In genomic region chrX:73063512-73064414, GRCm38 (mm10) we compare ENCODE assay signal across 8 mouse cellular contexts. TPM values are rescaled to one million over a fixed set of nuclear protein-coding genes. Genes with fewer than 3 reads are reported as not detected.
DNase-seq lines count a peak whose midpoint lies in the region; ATAC-seq and TF ChIP-seq lines count a peak whose summit lies in the region.
"Had no signal": no experiment of that assay in that cellular context is flagged by ENCODE, and none has a peak within 500 bp of the region (broad histone marks: within the 10 kb centered on the region; RNA-seq: fewer than 3 reads in every experiment).

No protein-coding gene starts in this region.

- peak overlapping the region; percentile 46 for H3K4me2 ChIP-seq in lung, embryonic 14.5 days
- H3K4me2 ChIP-seq in intestine, embryonic 14.5 days (ENCODE audit: low read length) = peak overlapping the region; percentile 41
- peak overlapping the region; percentile 45 for H3K4me2 ChIP-seq in midbrain, embryonic 11.5 days
- H3K4me2 ChIP-seq: liver, embryonic 15.5 days had no signal

- H3K9ac ChIP-seq in lung, embryonic 14.5 days = no peak overlapping the region
- no peak overlapping the region for H3K9ac ChIP-seq in intestine, embryonic 14.5 days (ENCODE audit: low read length)
- peak overlapping the region; percentile 46 for H3K9ac ChIP-seq in midbrain, embryonic 11.5 days (ENCODE audit: low read length)
- H3K9ac ChIP-seq: liver, embryonic 15.5 days had no signal

- DNase-seq in lung, embryonic 14.5 days = peak; percentile 24
- no peak for DNase-seq in lung, adult 18-20 months
- peak; percentile 49 for DNase-seq in embryonic facial prominence, embryonic 10.5 days (ENCODE audit: low spot score)
- DNase-seq in intestine, embryonic 14.5 days (ENCODE audit: low spot score) = no peak
- DNase-seq in midbrain, embryonic 11.5 days (ENCODE audit: low spot score, missing footprints) = peak; percentile 88

- 0 out of 2 replicates have a peak overlapping the region, but pooled peaks have one; percentile 0 for H3K4me3 ChIP-seq in lung, embryonic 14.5 days (ENCODE audit: low read depth, low read length)
- peak overlapping the region; percentile 45 for H3K4me3 ChIP-seq in embryonic facial prominence, embryonic 10.5 days
- H3K4me3 ChIP-seq in intestine, embryonic 14.5 days (ENCODE audit: low read depth, low read length) = peak overlapping the region; percentile 15; the same call in 1 of the 2 replicates
- peak overlapping the region; percentile 27 for H3K4me3 ChIP-seq in midbrain, embryonic 11.5 days (ENCODE audit: low read depth, low read length)
- H3K4me3 ChIP-seq: liver, embryonic 15.5 days had no signal

- no peaks in the 10 kb centered on the region for H3K9me3 ChIP-seq in lung, embryonic 14.5 days (ENCODE audit: low read depth, low read length)
- H3K9me3 ChIP-seq in embryonic facial prominence, embryonic 10.5 days = no peaks in the 10 kb centered on the region
- no peaks in the 10 kb centered on the region for H3K9me3 ChIP-seq in intestine, embryonic 14.5 days (ENCODE audit: control insufficient read depth, low read length)
- H3K9me3 ChIP-seq in midbrain, embryonic 11.5 days (ENCODE audit: control insufficient read depth, low read length) = no peaks in the 10 kb centered on the region
- H3K9me3 ChIP-seq: liver, embryonic 15.5 days had no signal

- no peaks in the 10 kb centered on the region for H3K27me3 ChIP-seq in lung, embryonic 14.5 days (ENCODE audit: insufficient read depth, low read length)
- H3K27me3 ChIP-seq in embryonic facial prominence, embryonic 10.5 days (replicated peaks; ENCODE audit: low read depth, poor library complexity, severe bottlenecking) = peaks cover 42% of the 10 kb centered on the region
- 0 out of 2 replicates have a peak, but pooled peaks cover 2% of the 10 kb centered on the region for H3K27me3 ChIP-seq in intestine, embryonic 14.5 days (replicated peaks; ENCODE audit: control insufficient read depth, insufficient read depth, low read length)
- H3K27me3 ChIP-seq in midbrain, embryonic 11.5 days (ENCODE audit: control insufficient read depth, insufficient read depth, low read length) = no peaks in the 10 kb centered on the region

- WGBS in lung, embryonic 14.5 days = 28% methylated on average over 24 of the region's 24 CpGs
- 29% methylated on average over 24 of the region's 24 CpGs for WGBS in embryonic facial prominence, embryonic 10.5 days
- WGBS in intestine, embryonic 14.5 days = 29% methylated on average over 24 of the region's 24 CpGs
- 27% methylated on average over 24 of the region's 24 CpGs for WGBS in midbrain, embryonic 11.5 days

- H3K4me1 ChIP-seq in lung, embryonic 14.5 days (ENCODE audit: insufficient read depth) = no peaks in the 10 kb centered on the region
- peaks cover 8% of the 10 kb centered on the region for H3K4me1 ChIP-seq in embryonic facial prominence, embryonic 10.5 days
- no peaks in the 10 kb centered on the region for H3K4me1 ChIP-seq in intestine, embryonic 14.5 days (replicated peaks; ENCODE audit: control insufficient read depth, insufficient read depth, low read length)
- no peaks in the 10 kb centered on the region for H3K4me1 ChIP-seq in midbrain, embryonic 11.5 days (ENCODE audit: control insufficient read depth, insufficient read depth, low read length)
- H3K4me1 ChIP-seq: liver, embryonic 15.5 days had no signal

- H3K36me3 ChIP-seq in lung, embryonic 14.5 days (ENCODE audit: insufficient read depth) = no peaks in the 10 kb centered on the region
- no peaks in the 10 kb centered on the region for H3K36me3 ChIP-seq in embryonic facial prominence, embryonic 10.5 days (replicated peaks)
- no peaks in the 10 kb centered on the region for H3K36me3 ChIP-seq in intestine, embryonic 14.5 days (ENCODE audit: control insufficient read depth, insufficient read depth, low read length)
- H3K36me3 ChIP-seq in midbrain, embryonic 11.5 days (ENCODE audit: control insufficient read depth, insufficient read depth, low read length) = no peaks in the 10 kb centered on the region
- H3K36me3 ChIP-seq: liver, embryonic 15.5 days had no signal

- no peak overlapping the region for H3K27ac ChIP-seq in lung, embryonic 14.5 days (ENCODE audit: low read depth)
- peak overlapping the region; percentile 24; the same call in 1 of the 2 replicates for H3K27ac ChIP-seq in embryonic facial prominence, embryonic 10.5 days (replicated peaks)
- H3K27ac ChIP-seq in intestine, embryonic 14.5 days (ENCODE audit: low read depth) = no peak overlapping the region
- H3K27ac ChIP-seq in midbrain, embryonic 11.5 days (ENCODE audit: low read depth, low read length) = no peak overlapping the region
- H3K27ac ChIP-seq: liver, embryonic 15.5 days had no signal

- no peak for TF ChIP-seq CTCF in lung, embryonic 14.5 days (IDR thresholded peaks at IDR 0.05; ENCODE audit: low read depth)

- peak; percentile 62; the same call in 1 of the 2 replicates for ATAC-seq in lung, embryonic 14.5 days (ENCODE audit: insufficient read depth)
- ATAC-seq in intestine, embryonic 14.5 days (replicated peaks; ENCODE audit: low FRiP score, low TSS enrichment, low read depth) = no peak
- ATAC-seq in midbrain, embryonic 11.5 days (ENCODE audit: low FRiP score) = peak; percentile 88
- ATAC-seq in megakaryocyte, adult 5-6 weeks (ENCODE audit: poor library complexity, severe bottlenecking) = no peak
- no peak for ATAC-seq in megakaryocyte progenitor cell, adult 5-6 weeks (replicated peaks; ENCODE audit: poor library complexity)

RNA-seq across cellular contexts. Expression of gene Pnma3, which starts 0.8 kb away (rescaled TPM):
- 0.08 and 0.13 TPM in 2 replicates for polyA plus RNA-seq in lung, embryonic 14.5 days (2014; fragmentation: Nextera tagmentation; extraction: Ambion mirVana)
- polyA plus RNA-seq in embryonic facial prominence, embryonic 10.5 days (2016; fragmentation: Nextera tagmentation; extraction: Ambion mirVana) = 0.14 and 0.37 TPM in 2 replicates
- polyA plus RNA-seq in intestine, embryonic 14.5 days (2014; fragmentation: Nextera tagmentation; extraction: Ambion mirVana) = 0.19 and 0.20 TPM in 2 replicates
- 0.57 and 0.59 TPM in 2 replicates for polyA plus RNA-seq in midbrain, embryonic 11.5 days (2014; fragmentation: Nextera tagmentation; extraction: Ambion mirVana)
- not detected in 2 replicates for total RNA-seq in megakaryocyte, adult 5-6 weeks (2015)
- not detected in 2 replicates for total RNA-seq in megakaryocyte, adult 5-6 weeks (2017)
- total RNA-seq in megakaryocyte progenitor cell, adult 5-6 weeks (2015) = not detected in 2 replicates
- not detected in 2 replicates for total RNA-seq in megakaryocyte progenitor cell, adult 5-6 weeks (2017)
- polyA plus RNA-seq: liver, embryonic 15.5 days had no signal

RNA-seq across cellular contexts. Expression of gene Xlr4a, which starts 18.5 kb away (rescaled TPM):
- polyA plus RNA-seq in lung, embryonic 14.5 days (2014; fragmentation: Nextera tagmentation; extraction: Ambion mirVana) = 0.35 and 2.0 TPM in 2 replicates
- polyA plus RNA-seq in embryonic facial prominence, embryonic 10.5 days (2016; fragmentation: Nextera tagmentation; extraction: Ambion mirVana) = 0.64 and 0.65 TPM in 2 replicates
- 0.70 and 1.1 TPM in 2 replicates for polyA plus RNA-seq in intestine, embryonic 14.5 days (2014; fragmentation: Nextera tagmentation; extraction: Ambion mirVana)
- 0.42 and 0.58 TPM in 2 replicates for polyA plus RNA-seq in midbrain, embryonic 11.5 days (2014; fragmentation: Nextera tagmentation; extraction: Ambion mirVana)
- total RNA-seq in megakaryocyte, adult 5-6 weeks (2015) = 6.4 and 9.1 TPM in 2 replicates
- total RNA-seq in megakaryocyte, adult 5-6 weeks (2017) = 0.45 and 7.4 TPM in 2 replicates
- total RNA-seq in megakaryocyte progenitor cell, adult 5-6 weeks (2015) = 15.1 and 18.9 TPM in 2 replicates
- total RNA-seq in megakaryocyte progenitor cell, adult 5-6 weeks (2017) = 11.6 and 18.2 TPM in 2 replicates

RNA-seq across cellular contexts. Expression of gene Pnma5, which starts 26.9 kb away (rescaled TPM):
- polyA plus RNA-seq in lung, embryonic 14.5 days (2014; fragmentation: Nextera tagmentation; extraction: Ambion mirVana) = 0.11 TPM in 1 of 2 replicates, not detected in the other
- 0.09 TPM in 1 of 2 replicates, not detected in the other for polyA plus RNA-seq in embryonic facial prominence, embryonic 10.5 days (2016; fragmentation: Nextera tagmentation; extraction: Ambion mirVana)
- polyA plus RNA-seq in intestine, embryonic 14.5 days (2014; fragmentation: Nextera tagmentation; extraction: Ambion mirVana) = 0.09 and 0.26 TPM in 2 replicates
- not detected in 2 replicates for polyA plus RNA-seq in midbrain, embryonic 11.5 days (2014; fragmentation: Nextera tagmentation; extraction: Ambion mirVana)
- total RNA-seq in megakaryocyte, adult 5-6 weeks (2015) = not detected in 2 replicates
- total RNA-seq in megakaryocyte, adult 5-6 weeks (2017) = not detected in 2 replicates
- not detected in 2 replicates for total RNA-seq in megakaryocyte progenitor cell, adult 5-6 weeks (2015)
- not detected in 2 replicates for total RNA-seq in megakaryocyte progenitor cell, adult 5-6 weeks (2017)

RNA-seq across cellular contexts. Expression of gene Xlr3a, which starts 33.1 kb away (rescaled TPM):
- 3.6 and 5.6 TPM in 2 replicates for polyA plus RNA-seq in lung, embryonic 14.5 days (2014; fragmentation: Nextera tagmentation; extraction: Ambion mirVana)
- polyA plus RNA-seq in embryonic facial prominence, embryonic 10.5 days (2016; fragmentation: Nextera tagmentation; extraction: Ambion mirVana) = 2.5 and 3.5 TPM in 2 replicates
- polyA plus RNA-seq in intestine, embryonic 14.5 days (2014; fragmentation: Nextera tagmentation; extraction: Ambion mirVana) = 1.4 and 7.2 TPM in 2 replicates
- polyA plus RNA-seq in midbrain, embryonic 11.5 days (2014; fragmentation: Nextera tagmentation; extraction: Ambion mirVana) = 3.8 and 4.7 TPM in 2 replicates
- total RNA-seq in megakaryocyte, adult 5-6 weeks (2015) = not detected in 2 replicates
- total RNA-seq in megakaryocyte, adult 5-6 weeks (2017) = 0.22 and 0.37 TPM in 2 replicates
- 0.93 and 3.3 TPM in 2 replicates for total RNA-seq in megakaryocyte progenitor cell, adult 5-6 weeks (2015)
- 0.50 and 1.6 TPM in 2 replicates for total RNA-seq in megakaryocyte progenitor cell, adult 5-6 weeks (2017)

RNA-seq across cellular contexts. Expression of gene Gm14685, which starts 53.1 kb away (rescaled TPM):
- polyA plus RNA-seq in lung, embryonic 14.5 days (2014; fragmentation: Nextera tagmentation; extraction: Ambion mirVana) = 0.09 and 0.11 TPM in 2 replicates
- 0.09 and 0.16 TPM in 2 replicates for polyA plus RNA-seq in embryonic facial prominence, embryonic 10.5 days (2016; fragmentation: Nextera tagmentation; extraction: Ambion mirVana)
- 0.23 TPM in 1 of 2 replicates, not detected in the other for polyA plus RNA-seq in intestine, embryonic 14.5 days (2014; fragmentation: Nextera tagmentation; extraction: Ambion mirVana)
- polyA plus RNA-seq in midbrain, embryonic 11.5 days (2014; fragmentation: Nextera tagmentation; extraction: Ambion mirVana) = 0.23 TPM in 1 of 2 replicates, not detected in the other
- not detected in 2 replicates for total RNA-seq in megakaryocyte, adult 5-6 weeks (2015)
- total RNA-seq in megakaryocyte, adult 5-6 weeks (2017) = not detected in 2 replicates
- total RNA-seq in megakaryocyte progenitor cell, adult 5-6 weeks (2015) = not detected in 2 replicates
- not detected in 2 replicates for total RNA-seq in megakaryocyte progenitor cell, adult 5-6 weeks (2017)

Comparison
In these comparisons a context has a peak if more than half of its experiments do, and no peak if none do; other contexts are left out.
1. DNase-seq: peak in lung, embryonic 14.5 days (single experiment), embryonic facial prominence, embryonic 10.5 days (single experiment) and midbrain, embryonic 11.5 days (single experiment); none in lung, adult 18-20 months (0 of 2) and intestine, embryonic 14.5 days (single experiment).
2. ATAC-seq: peak in lung, embryonic 14.5 days (single experiment) and midbrain, embryonic 11.5 days (single experiment); none in intestine, embryonic 14.5 days (single experiment), megakaryocyte, adult 5-6 weeks (single experiment) and megakaryocyte progenitor cell, adult 5-6 weeks (single experiment).
3. Peak in every context shown above with its lines, with median percentiles within 50 percentile points of each other: H3K4me2 ChIP-seq and H3K4me3 ChIP-seq.